Mouse (Mus musculus): ENCODE measurements around the gene Azin2. TPM values are rescaled to one million over a fixed set of nuclear protein-coding genes. Genes with fewer than 3 reads are reported as not detected.

The Azin2 gene
- total RNA-seq (2021), result 1 to 10 TPM; 1.8 to 2.6 TPM
- long read RNA-seq, experiment 1, partial matches to known transcripts, result 0 of 1 reads
- long read RNA-seq, experiment 1, other reads (novel, unspliced or antisense), result 0 of 1 reads
- long read RNA-seq, experiment 2, partial matches to known transcripts, result 0 of 5 reads
- long read RNA-seq, experiment 2, other reads (novel, unspliced or antisense), result 2 of 5 reads

DNA sequence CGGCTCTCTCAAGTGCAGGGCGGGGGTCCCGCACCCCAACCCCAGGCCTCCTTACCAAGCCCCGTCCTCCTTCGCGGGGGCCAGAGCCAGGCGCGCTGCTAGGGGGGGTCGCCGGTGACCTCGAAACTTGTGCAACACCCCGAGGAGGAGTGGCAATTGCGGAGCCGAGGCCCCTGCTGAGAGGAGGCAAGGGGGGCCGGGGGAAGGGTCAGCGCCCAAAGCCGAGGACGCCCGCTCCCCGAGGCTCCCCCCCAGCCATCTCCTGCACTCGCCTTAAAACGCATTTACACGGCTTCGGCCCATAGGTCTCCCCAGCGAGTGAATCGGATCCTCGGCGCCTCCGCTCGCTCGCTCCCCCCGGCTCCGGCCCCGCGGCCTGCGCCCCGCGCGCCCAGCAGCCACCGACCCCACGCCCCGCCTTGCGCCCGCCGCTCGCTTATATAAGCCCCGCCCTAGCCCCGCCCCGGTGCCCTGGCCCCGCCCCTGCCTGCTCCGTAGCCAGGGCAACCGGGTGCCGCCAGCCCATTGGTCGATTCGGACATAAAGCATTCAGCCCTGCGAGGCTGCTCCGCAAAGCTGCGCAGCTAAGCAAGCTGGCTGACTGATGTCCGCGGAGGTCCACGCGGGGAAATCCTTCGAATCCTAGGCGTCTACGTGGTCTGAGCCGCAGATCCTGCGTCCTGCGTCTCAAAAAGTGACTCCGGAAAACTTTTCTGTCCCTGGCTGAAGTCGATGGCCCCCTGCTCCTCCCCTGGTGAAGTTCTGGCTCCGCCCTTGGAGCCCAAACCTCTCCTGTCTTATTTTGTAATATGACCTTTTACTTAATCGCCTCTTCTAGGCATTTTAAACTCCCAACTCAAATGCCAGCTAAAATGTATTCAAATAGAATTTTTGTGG lies at the start of gene Azin2:
Gene Azin2, minus strand, starts transcription at position 414 of the 897 bp plus-strand sequence.
- intact Hi-C loops (cut with DNase I; ENCODE audit: low total_unique reads), result no loop called here

DNA sequence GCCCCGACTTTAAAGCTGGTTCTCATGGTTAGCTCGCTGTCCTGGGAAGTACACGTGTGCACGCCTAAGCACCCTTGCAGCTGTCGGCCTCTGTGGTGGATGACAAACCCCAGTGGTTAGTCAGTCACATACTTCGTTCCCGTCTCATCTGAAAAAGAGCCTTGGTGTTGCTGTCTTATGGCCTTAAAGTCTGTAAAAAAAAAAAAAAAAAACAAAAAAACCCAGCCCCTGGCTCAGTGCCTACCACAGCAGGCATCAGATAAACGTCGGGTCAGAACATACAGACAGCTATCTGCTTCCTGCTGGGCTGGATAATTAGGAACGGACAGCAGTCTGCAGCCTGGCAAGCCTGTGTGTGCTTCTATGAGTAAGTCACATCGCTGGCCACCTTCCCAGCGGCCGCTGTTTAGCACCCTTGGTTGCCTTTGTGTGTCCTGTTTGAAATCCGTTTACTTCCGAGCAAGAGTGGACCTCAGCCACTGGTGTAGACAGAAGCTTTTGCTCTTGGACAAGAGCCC lies 49.4 kb upstream of the Azin2 start:
- DNase-seq, result peak; percentile 66
- intact Hi-C loops (cut with DNase I; ENCODE audit: low total_unique reads), result no loop called here

More for the DNA sequence above, at the start of gene Azin2:
- peak; percentile 92 for DNase-seq

DNA sequence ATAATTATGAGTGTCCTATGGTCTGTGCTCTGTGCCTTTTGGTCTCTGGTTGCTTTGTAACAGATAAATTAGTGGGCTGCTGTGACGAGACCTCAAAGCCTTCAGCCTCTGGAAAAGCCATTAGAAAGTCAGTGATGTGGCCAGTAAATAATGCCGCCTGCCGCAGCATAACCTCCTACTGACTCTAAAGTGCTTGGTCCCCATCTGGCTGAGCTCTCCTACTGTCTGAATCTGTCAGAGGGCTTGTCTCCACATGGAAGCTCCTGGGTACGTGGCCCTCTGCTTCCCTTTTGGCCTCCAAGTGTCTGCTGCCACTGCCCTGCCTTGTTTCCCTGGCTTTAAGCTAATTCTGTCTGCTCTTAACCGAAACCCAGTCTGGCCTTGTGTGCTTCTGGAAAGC lies 47.3 kb upstream of the Azin2 start:
- intact Hi-C loops (cut with DNase I; ENCODE audit: low total_unique reads), result no loop called here
- no peak for DNase-seq

DNA sequence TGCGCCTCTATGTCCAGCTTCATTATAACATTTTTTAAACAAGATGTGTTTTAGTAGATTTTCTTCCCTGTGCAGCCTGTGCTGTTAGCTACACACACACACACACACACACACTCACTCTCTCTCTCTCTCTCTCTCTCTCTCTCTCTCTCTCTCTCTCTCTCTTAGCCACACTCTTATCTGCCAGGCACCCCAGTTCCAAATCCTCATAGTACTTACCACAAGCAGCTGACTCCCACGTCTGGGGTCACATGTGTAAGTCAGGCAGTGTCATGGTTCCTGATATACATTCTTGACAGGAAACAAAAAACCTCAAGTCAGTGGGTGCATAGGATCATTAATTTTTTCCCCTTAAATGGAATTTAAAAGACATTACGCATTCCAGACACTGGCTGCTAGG lies 46.4 kb upstream of the Azin2 start:
- DNase-seq, result no peak
- intact Hi-C loops (cut with DNase I; ENCODE audit: low total_unique reads), result no loop called here

DNA sequence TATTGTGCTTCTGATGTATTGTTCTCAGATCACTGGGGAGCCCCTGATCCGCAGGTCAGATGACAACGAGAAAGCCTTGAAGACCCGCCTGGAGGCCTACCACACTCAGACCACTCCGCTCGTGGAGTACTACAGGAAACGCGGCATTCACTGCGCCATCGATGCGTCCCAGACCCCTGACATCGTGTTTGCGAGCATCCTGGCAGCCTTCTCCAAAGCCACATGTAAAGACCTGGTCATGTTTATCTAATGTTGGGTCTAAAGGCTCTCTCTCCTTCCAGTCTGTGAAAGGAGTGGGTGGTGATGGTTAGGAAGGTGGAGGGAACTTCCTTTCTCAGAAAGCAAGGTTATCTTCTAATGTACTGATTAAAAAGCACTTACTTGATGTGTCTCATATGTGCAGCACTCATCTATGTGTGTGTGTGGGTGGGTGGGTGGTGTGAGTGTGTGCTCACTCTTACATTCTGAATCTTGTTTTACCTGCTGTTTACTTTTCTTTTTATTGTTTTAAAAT lies 45.8 kb upstream of the Azin2 start:
- DNase-seq, result no peak
- intact Hi-C loops (cut with DNase I; ENCODE audit: low total_unique reads), result no loop called here

DNA sequence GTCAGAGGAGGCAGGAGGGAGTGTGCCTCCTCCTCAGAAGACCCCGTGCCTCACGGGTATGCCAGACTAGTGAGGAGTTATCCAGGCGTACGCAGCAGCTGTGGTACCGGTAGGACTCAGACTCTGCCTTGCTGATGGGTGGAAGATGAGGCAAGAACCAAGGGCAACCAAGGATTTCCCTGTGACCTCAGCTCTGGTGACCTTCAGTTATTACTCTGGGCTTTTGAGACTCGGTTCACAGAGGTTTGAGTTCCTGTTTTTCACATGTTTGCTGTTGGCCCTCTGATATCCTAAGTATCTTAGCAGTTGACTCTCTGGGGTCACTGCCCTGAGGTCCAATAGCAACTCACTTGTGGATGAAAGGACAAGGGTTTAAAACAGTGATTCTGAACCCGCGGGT lies 41.5 kb upstream of the Azin2 start:
- DNase-seq, result no peak
- intact Hi-C loops (cut with DNase I; ENCODE audit: low total_unique reads), result no loop called here

DNA sequence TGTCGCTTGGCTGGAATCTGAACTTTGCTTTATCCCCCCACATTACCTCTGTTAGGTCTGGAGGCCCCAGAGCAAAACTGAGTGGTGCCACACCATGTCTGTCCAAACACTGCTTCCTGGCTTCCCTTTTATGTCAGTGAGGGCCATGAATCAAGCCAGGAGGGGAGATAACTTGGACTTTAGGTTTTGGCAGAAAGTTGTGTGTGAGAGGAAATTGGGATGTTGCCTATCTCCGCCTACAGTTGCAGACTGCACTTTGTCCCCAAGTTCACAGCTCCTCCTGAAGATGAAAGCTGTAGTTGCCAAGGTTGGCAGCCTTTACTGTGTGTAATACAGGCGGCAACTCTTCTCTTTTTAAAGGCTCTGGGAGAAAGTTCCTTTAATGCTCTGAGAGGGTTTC lies 38.5 kb upstream of the Azin2 start:
- intact Hi-C loops (cut with DNase I; ENCODE audit: low total_unique reads), result no loop called here
- DNase-seq, result no peak

DNA sequence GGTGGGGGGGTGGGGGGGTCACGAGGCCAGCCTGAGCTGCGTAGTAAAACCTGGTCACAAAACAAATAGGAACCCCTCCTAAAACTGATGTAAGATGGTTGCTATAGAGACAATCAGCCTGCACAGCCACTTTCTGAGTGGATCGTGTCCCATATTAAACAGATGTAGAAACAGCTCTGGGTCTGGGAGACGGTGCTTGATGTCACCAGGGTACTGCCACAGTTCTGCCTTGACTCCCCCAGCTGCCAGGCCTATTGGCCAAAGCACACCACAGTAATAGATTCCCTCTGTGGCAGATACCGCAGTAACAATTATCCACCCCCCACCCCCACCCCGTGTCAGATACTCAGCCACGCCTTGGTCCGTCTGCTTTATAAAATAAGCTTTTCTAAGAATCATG lies 36.2 kb upstream of the Azin2 start:
- no peak for DNase-seq
- intact Hi-C loops (cut with DNase I; ENCODE audit: low total_unique reads), result loop anchor here (10.0 kb wide), 1 partner anchor 646 kb away; the partner anchor contains the start of gene Txlna

DNA sequence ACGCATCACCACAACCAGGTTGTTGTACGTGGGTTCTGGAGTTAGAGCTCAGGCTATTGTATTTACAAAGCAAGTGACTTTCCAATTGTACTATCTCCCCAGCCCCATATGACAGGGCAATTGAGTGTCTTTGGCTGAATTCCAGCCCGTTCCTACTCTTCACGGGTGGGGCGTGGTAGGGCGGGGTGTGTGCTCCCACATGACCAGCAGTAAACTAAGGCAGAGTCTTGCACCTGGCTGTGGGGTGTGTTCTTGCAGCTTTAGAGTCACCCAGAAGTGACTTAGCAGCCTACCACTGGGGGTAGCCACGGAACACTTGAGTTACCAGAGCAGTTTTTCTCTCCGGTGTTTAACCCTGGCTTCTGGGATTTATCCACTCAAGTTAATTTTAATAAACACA lies 35.0 kb upstream of the Azin2 start:
- intact Hi-C loops (cut with DNase I; ENCODE audit: low total_unique reads), result loop anchor here (10.0 kb wide), 1 partner anchor 648 kb away; the partner anchor contains the start of gene Txlna
- DNase-seq, result no peak

DNA sequence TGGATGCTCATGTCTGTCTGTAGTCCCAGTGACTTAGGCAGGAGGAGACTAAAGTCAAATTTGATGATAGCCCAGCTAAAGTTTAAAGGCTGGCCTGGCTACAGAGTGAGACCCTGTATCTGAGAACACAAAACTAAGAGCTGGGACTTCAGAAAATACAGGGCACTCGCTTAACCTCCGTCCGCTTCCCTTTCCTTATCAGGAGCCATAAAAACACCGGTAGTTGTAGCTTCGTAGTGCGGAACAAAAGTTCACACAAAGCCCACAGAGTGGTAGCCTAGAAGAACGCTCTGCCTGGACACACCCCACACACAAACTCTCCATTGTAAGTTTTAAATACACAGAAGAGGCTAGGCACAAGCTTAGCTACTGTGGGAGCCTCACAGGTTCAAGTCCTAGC lies 33.0 kb upstream of the Azin2 start:
- intact Hi-C loops (cut with DNase I; ENCODE audit: low total_unique reads), result loop anchor here (10.0 kb wide), 1 partner anchor 650 kb away; the partner anchor contains the start of gene Txlna
- no peak for DNase-seq

DNA sequence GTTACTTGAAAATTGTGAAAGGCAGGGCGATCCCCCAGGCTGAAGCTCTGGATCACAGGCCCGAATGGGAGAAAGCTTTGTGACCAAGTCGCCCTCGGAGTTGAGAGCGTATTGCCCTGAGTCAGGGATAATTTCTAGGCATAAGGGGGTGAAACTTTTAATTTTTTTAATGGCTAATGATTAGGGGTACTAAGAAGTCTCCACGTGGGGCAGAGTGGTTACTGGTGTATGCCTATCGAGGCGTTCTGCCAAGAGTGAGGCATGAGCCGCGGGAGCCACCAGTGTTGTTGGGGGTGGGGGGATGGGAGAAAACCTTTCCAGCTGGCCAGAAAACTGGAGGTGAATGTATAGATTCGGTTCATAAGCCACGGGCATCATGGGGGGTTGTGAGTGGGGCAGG lies 31.4 kb upstream of the Azin2 start:
- intact Hi-C loops (cut with DNase I; ENCODE audit: low total_unique reads), result loop anchor here (10.0 kb wide), 1 partner anchor 651 kb away; the partner anchor contains the start of gene Txlna
- DNase-seq, result no peak

DNA sequence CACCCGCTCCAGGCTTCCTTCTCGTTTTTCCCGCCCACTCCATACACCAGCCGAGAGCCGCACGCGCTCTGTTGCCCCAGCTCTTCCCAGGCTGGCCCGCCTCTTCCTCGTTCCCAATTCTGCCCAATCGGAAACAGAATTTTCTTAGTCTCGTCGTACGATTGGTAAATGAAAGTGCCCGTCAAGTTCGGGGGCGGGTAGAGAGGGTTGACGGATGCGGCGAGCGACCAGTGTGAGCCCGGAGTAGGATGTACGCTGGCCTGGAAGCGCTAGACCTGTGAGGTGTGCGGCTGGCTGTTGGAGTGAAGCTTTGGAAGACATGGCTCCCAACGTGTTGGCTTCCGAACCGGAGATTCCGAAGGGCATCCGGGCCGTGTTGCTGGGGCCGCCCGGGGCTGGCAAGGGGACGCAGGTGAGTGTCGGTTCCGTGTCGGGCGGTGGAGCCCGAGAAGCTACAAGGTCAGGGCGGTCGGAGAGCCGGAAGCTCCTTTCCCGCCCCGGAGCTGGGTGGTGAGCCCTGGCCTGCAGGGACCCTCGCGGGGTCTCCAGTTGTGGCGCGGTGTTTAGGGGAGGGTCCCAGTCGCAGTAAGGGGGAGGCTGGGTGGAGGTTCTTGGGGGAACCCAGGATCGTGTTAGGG lies 30.9 kb upstream of the Azin2 start:
- intact Hi-C loops (cut with DNase I; ENCODE audit: low total_unique reads), result loop anchor here (10.0 kb wide), 1 partner anchor 652 kb away; the partner anchor contains the start of gene Txlna
- DNase-seq, result peak; percentile 89

DNA sequence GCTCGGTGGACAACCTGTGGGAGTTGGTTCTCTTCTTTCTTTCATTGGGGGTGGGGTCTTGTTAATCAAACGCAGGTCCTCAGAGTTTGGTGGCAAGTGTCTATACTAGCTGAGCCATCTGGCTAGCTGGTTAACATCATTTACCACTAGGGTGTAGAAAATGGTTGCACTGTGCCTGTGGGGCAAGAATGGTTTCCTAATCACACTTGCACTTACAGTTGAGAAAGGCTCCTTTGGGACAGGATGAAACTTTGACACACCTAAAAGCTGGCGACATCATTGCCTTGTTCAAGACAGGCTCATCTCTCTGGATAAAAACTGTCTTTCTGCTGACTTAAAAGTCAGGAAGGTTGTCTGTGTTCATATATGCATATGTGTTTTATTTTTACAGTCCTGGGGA lies 29.9 kb upstream of the Azin2 start:
- intact Hi-C loops (cut with DNase I; ENCODE audit: low total_unique reads), result loop anchor here (10.0 kb wide), 1 partner anchor 653 kb away; the partner anchor contains the start of gene Txlna
- no peak for DNase-seq

DNA sequence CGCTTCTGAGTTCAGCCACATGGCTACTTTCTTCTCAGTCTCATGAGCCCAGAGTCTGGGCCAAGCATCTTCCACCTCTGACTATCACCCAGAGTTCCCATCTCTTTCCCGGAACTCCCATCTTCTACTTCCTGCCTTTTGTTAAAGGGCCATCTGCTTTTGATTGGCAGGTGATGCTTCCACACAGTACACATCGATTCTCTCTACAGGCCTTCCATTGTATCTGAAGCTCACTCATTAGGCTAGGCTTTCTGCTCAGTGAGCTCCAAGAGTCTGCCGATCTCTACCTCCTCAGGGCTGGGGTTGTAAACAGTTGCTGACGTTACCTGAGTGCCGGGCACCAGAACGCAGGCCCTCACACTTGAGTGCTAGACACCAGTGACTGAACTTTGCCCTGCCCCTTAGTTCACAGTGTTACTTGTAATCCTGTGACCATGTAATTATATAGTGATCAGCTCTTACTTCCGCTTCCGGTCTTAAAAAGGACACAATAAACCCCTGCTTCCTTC lies 29.3 kb upstream of the Azin2 start, which contains the start of gene Ak2:
Gene Ak2, plus strand, starts transcription at position 459 of the 509 bp plus-strand sequence.
- intact Hi-C loops (cut with DNase I; ENCODE audit: low total_unique reads), result loop anchor here (10.0 kb wide), 1 partner anchor 653 kb away; the partner anchor contains the start of gene Txlna
- no peak for DNase-seq

DNA sequence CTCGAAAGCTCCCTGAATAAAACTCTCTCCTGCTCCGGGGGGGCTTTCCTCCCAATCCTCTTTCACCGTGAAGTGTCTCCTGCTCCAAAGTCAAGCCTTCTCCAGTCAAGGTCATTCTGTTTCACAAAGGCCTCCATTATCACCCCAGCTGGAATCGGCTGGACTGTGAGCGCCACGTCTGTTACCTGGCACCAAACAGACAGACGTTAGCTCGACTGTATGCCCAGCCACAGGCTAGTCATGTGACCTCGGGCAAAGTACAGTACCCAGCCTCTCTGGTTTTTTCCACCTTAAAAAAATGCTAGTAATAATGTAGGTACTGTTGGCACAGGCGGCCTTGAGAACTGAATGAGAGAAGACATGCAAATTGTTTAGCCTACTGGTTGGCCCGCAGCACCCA lies 27.4 kb upstream of the Azin2 start:
- DNase-seq, result no peak
- intact Hi-C loops (cut with DNase I; ENCODE audit: low total_unique reads), result loop anchor here (10.0 kb wide), 1 partner anchor 655 kb away; the partner anchor contains the start of gene Txlna

DNA sequence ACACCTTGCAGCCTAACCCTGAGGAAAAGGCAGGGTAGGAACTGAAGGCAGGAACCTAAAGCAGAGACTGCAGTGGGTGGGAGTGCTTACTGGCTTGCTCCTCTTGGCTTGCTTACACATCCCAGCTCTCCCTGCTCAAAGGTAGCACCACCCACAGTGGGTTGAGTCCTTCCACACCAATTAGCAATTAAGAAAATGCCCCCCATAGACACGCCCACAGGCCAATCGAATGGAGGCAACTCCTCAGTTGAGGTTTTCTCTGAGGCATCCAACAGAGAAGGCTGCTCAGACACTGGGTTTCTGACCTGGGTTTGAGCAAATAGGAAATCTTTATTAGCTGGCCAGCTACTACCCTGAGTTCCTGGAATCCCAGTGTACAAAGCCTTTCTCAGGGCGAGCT lies 26.7 kb upstream of the Azin2 start:
- DNase-seq, result no peak
- intact Hi-C loops (cut with DNase I; ENCODE audit: low total_unique reads), result no loop called here

DNA sequence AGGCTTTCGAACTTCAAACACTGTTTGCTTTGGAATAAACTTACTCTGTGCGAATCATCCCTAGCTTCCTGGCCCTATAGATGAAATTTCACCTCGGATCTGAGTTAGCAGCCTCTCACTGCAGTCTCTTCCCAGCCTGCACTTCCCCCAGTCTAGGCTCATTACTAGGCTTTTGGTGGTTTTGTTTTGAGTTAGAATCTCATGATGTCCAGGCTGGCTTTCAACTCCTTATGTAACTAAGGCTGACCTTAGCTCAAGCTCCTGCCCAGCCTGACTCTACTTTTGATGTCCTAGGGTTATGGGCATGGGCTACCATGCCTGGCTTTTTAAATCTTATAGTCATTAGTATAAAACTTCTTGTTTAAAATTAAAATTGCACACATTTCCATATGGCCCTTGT lies 22.4 kb upstream of the Azin2 start:
- intact Hi-C loops (cut with DNase I; ENCODE audit: low total_unique reads), result no loop called here
- DNase-seq, result no peak

DNA sequence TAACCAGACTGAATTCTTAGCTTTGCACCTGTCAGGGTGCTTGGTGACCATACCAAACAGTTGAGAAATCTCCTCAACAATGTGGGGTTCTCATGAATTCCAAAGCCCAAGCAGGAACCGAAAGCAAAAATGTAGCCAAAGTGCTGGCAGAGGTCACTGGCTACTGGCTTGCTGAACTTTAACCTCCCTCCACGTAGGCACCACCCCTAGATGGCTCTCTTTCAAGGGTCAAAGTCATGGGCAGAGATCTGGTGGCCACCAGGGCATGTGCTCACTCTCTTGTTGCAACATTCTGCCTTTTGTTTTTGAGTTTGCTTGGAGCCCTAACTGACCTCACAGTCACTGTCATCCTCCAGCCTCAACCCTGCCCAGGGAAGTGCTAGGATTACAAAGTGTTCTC lies 21.4 kb upstream of the Azin2 start:
- intact Hi-C loops (cut with DNase I; ENCODE audit: low total_unique reads), result no loop called here
- DNase-seq, result no peak

DNA sequence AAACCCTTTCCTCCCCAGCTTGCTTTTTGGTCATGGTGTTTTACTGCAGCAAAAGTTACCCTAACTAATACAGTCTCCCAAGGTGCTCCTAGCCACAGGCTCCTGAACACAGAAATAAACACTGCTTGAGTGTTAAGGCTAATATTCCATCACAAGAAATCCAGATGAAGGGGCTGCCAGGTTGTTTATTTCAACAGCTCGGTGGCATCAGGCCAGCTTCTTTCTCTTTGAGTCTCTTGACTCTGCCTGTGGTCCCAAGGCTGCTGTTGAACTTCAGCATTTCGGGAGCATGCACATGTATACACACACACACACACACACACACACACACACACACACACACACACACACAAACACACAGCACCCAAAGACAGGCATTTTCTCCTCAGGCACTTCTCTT lies 20.9 kb upstream of the Azin2 start:
- DNase-seq, result no peak
- intact Hi-C loops (cut with DNase I; ENCODE audit: low total_unique reads), result no loop called here

Measured in gastrocnemius, postnatal 14 days (tissue).